Mouse (Mus musculus): ENCODE measurements around the gene Akt2. TPM values are rescaled to one million over a fixed set of nuclear protein-coding genes. Genes with fewer than 3 reads are reported as not detected.

Akt2 gene
- polyA plus RNA-seq, 1 experiment, result 139 TPM

GRCm38 (mm10) chr7:27586861-27587260, 4.5 kb upstream of the Akt2 start:
- TF ChIP-seq CTCF (IDR thresholded peaks at IDR 0.05; ENCODE audit: borderline replicate concordance, control insufficient read depth, extremely low read depth, insufficient read depth, low read length, poor library complexity) (no peak), POLR2A (IDR thresholded peaks at IDR 0.05; ENCODE audit: control insufficient read depth, extremely low read depth, insufficient read depth, low read length, poor library complexity) (no peak)
- peaks cover 14% of the 10 kb centered on the region; the same call in 1 of the 2 replicates for H3K36me3 ChIP-seq (ENCODE audit: control insufficient read depth, insufficient read depth, low read length)
- no peaks in the 10 kb centered on the region for H3K27me3 ChIP-seq (ENCODE audit: control insufficient read depth, insufficient read depth, low read length)
- 89% methylated on average over 2 of the region's 2 CpGs for WGBS
- H3K27ac ChIP-seq (ENCODE audit: control insufficient read depth, insufficient read depth, low read length), result no peak overlapping the region
- H3K4me3 ChIP-seq (ENCODE audit: control insufficient read depth, insufficient read depth, low read length), result no peak overlapping the region
- H3K4me1 ChIP-seq (replicated peaks; ENCODE audit: control insufficient read depth, insufficient read depth, low read length), result no peaks in the 10 kb centered on the region
- DNase-seq, result no peak

- Histone ChIP-seq H3K36me3 (ENCODE audit: control insufficient read depth, insufficient read depth, low read length) (peaks cover 9% of the 10 kb centered on the region; the same call in 1 of the 2 replicates), H3K27ac (ENCODE audit: control insufficient read depth, insufficient read depth, low read length) (no peak overlapping the region), H3K27me3 (ENCODE audit: control insufficient read depth, insufficient read depth, low read length) (no peaks in the 10 kb centered on the region), H3K4me1 (replicated peaks; ENCODE audit: control insufficient read depth, insufficient read depth, low read length) (peaks cover 2% of the 10 kb centered on the region), H3K4me3 (ENCODE audit: control insufficient read depth, insufficient read depth, low read length) (no peak overlapping the region)
- no peak for DNase-seq
- TF ChIP-seq CTCF (IDR thresholded peaks at IDR 0.05; ENCODE audit: borderline replicate concordance, control insufficient read depth, extremely low read depth, insufficient read depth, low read length, poor library complexity), result no peak
- TF ChIP-seq POLR2A (IDR thresholded peaks at IDR 0.05; ENCODE audit: control insufficient read depth, extremely low read depth, insufficient read depth, low read length, poor library complexity), result no peak
- 94% methylated on average over 2 of the region's 2 CpGs for WGBS
Observed at GRCm38 (mm10) chr7:27587741-27588140, 3.6 kb upstream of the Akt2 start.

GRCm38 (mm10) chr7:27590088-27590487, 1.3 kb upstream of the Akt2 start:
- H3K4me1 ChIP-seq (replicated peaks; ENCODE audit: control insufficient read depth, insufficient read depth, low read length), result peaks cover 11% of the 10 kb centered on the region
- DNase-seq, result no peak
- WGBS, result 97% methylated on average over 4 of the region's 4 CpGs
- no peak overlapping the region for H3K4me3 ChIP-seq (ENCODE audit: control insufficient read depth, insufficient read depth, low read length)
- H3K27me3 ChIP-seq (ENCODE audit: control insufficient read depth, insufficient read depth, low read length), result no peaks in the 10 kb centered on the region
- TF ChIP-seq CTCF (IDR thresholded peaks at IDR 0.05; ENCODE audit: borderline replicate concordance, control insufficient read depth, extremely low read depth, insufficient read depth, low read length, poor library complexity) (no peak), POLR2A (IDR thresholded peaks at IDR 0.05; ENCODE audit: control insufficient read depth, extremely low read depth, insufficient read depth, low read length, poor library complexity) (no peak)
- no peak overlapping the region for H3K27ac ChIP-seq (ENCODE audit: control insufficient read depth, insufficient read depth, low read length)
- H3K36me3 ChIP-seq (ENCODE audit: control insufficient read depth, insufficient read depth, low read length), result 0 out of 2 replicates have a peak, but pooled peaks cover 1% of the 10 kb centered on the region

GRCm38 (mm10) chr7:27590566-27591213, 662 bp upstream of the Akt2 start:
- H3K27me3 ChIP-seq (ENCODE audit: control insufficient read depth, insufficient read depth, low read length), result no peaks in the 10 kb centered on the region
- 62% methylated on average over 4 of the region's 4 CpGs for WGBS

GRCm38 (mm10) chr7:27592217-27592929, 1.0 kb downstream of the Akt2 start:
- WGBS, result 1% methylated on average over 17 of the region's 17 CpGs
- peak overlapping the region; percentile 99 for H3K27ac ChIP-seq (ENCODE audit: control insufficient read depth, insufficient read depth, low read length)
- DNase-seq, result peak; percentile 70
- no peaks in the 10 kb centered on the region for H3K27me3 ChIP-seq (ENCODE audit: control insufficient read depth, insufficient read depth, low read length)
- no peaks in the 10 kb centered on the region for H3K36me3 ChIP-seq (ENCODE audit: control insufficient read depth, insufficient read depth, low read length)
- peak overlapping the region; percentile 86 for H3K4me3 ChIP-seq (ENCODE audit: control insufficient read depth, insufficient read depth, low read length)
- peaks cover 15% of the 10 kb centered on the region for H3K4me1 ChIP-seq (replicated peaks; ENCODE audit: control insufficient read depth, insufficient read depth, low read length)
- TF ChIP-seq CTCF (IDR thresholded peaks at IDR 0.05; ENCODE audit: borderline replicate concordance, control insufficient read depth, extremely low read depth, insufficient read depth, low read length, poor library complexity), result peak; percentile 17; the same call in 1 of the 2 replicates
- 0 out of 2 replicates have a peak, but pooled peaks have one; percentile 34 for TF ChIP-seq POLR2A (IDR thresholded peaks at IDR 0.05; ENCODE audit: control insufficient read depth, extremely low read depth, insufficient read depth, low read length, poor library complexity)

More at GRCm38 (mm10) chr7:27590566-27591213, 662 bp upstream of the Akt2 start:
- Histone ChIP-seq H3K4me1 (replicated peaks; ENCODE audit: control insufficient read depth, insufficient read depth, low read length) (peaks cover 11% of the 10 kb centered on the region), H3K27ac (ENCODE audit: control insufficient read depth, insufficient read depth, low read length) (no peak overlapping the region; the same call in 1 of the 2 replicates), H3K4me3 (ENCODE audit: control insufficient read depth, insufficient read depth, low read length) (no peak overlapping the region), H3K36me3 (ENCODE audit: control insufficient read depth, insufficient read depth, low read length) (no peaks in the 10 kb centered on the region)
- TF ChIP-seq CTCF (IDR thresholded peaks at IDR 0.05; ENCODE audit: borderline replicate concordance, control insufficient read depth, extremely low read depth, insufficient read depth, low read length, poor library complexity) (no peak), POLR2A (IDR thresholded peaks at IDR 0.05; ENCODE audit: control insufficient read depth, extremely low read depth, insufficient read depth, low read length, poor library complexity) (no peak)
- peak; percentile 16 for DNase-seq

- Histone ChIP-seq H3K27ac (ENCODE audit: control insufficient read depth, insufficient read depth, low read length) (peak overlapping the region; percentile 99), H3K4me3 (ENCODE audit: control insufficient read depth, insufficient read depth, low read length) (peak overlapping the region; percentile 86), H3K36me3 (ENCODE audit: control insufficient read depth, insufficient read depth, low read length) (no peaks in the 10 kb centered on the region), H3K27me3 (ENCODE audit: control insufficient read depth, insufficient read depth, low read length) (no peaks in the 10 kb centered on the region), H3K4me1 (replicated peaks; ENCODE audit: control insufficient read depth, insufficient read depth, low read length) (peaks cover 15% of the 10 kb centered on the region)
- TF ChIP-seq POLR2A (IDR thresholded peaks at IDR 0.05; ENCODE audit: control insufficient read depth, extremely low read depth, insufficient read depth, low read length, poor library complexity), result no peak
- no peak for TF ChIP-seq CTCF (IDR thresholded peaks at IDR 0.05; ENCODE audit: borderline replicate concordance, control insufficient read depth, extremely low read depth, insufficient read depth, low read length, poor library complexity)
- DNase-seq, result no peak
- WGBS, result 75% methylated on average over 12 of the region's 12 CpGs
Observed at GRCm38 (mm10) chr7:27592934-27593645, 1.7 kb downstream of the Akt2 start.

All from thymus, adult 2 months (tissue).